Mouse (Mus musculus) embryonic fibroblast, embryonic 13.5 days (primary cell): ENCODE results near the gene Gm10639.

ENCODE experiments used
- CTCF ChIP-seq: IDR thresholded peaks from 2 replicates; pipeline ENCODE4 v1.5.1; 2011; ENCODE audit warnings: mild to moderate bottlenecking, control low read depth, low read length, moderate library complexity, borderline replicate concordance; ENCODE audit not compliant: insufficient read depth
- POLR2A ChIP-seq: IDR thresholded peaks from 2 replicates; pipeline ENCODE4 v1.6.1; 2011; ENCODE audit warnings: low read depth, mild to moderate bottlenecking, control low read depth, low read length, moderate library complexity

GRCm38 (mm10) chr9:78351504-78352220 lies 61.9 kb downstream of the Gm10639 start:
- TF ChIP-seq POLR2A (no peak), CTCF (no peak)
